Mouse (Mus musculus) G1E (cell line): ENCODE results near the gene Tk1. TPM values are rescaled to one million over a fixed set of nuclear protein-coding genes. Genes with fewer than 3 reads are reported as not detected.
"Not testable (repeated sequence)": the region's sequence is repeated elsewhere in the genome, so short reads cannot be mapped to it uniquely, and the experiment has no call there.

ENCODE experiments used
- ATAC-seq: 2 replicates; pipeline ENCODE4 v1.8.0; 2016; ENCODE audit warnings: mild to moderate bottlenecking; ENCODE audit not compliant: insufficient number of reproducible peaks, poor library complexity, low FRiP score, severe bottlenecking; ENCODE audit errors: extremely low read depth
- DNase-seq: peaks from one replicate; pipeline ENCODE4 v3.0.0; 2012; ENCODE audit warnings: low spot score
- H3K27me3 ChIP-seq: 2 replicates; pipeline ENCODE4 v1.6.1; 2012; ENCODE audit warnings: mild to moderate bottlenecking, low read length, inconsistent platforms; ENCODE audit not compliant: insufficient read depth
- H3K36me3 ChIP-seq: replicated peaks from 2 replicates; pipeline ENCODE3; 2012; ENCODE audit warnings: mild to moderate bottlenecking, inconsistent platforms
- H3K4me1 ChIP-seq: 2 replicates; pipeline ENCODE4 v1.6.1; 2012; ENCODE audit warnings: low read depth, low read length, inconsistent platforms, mixed read lengths; ENCODE audit not compliant: insufficient read depth
- H3K4me3 ChIP-seq: 2 replicates; pipeline ENCODE4 v1.5.1; 2012; ENCODE audit warnings: low read depth, mild to moderate bottlenecking, inconsistent platforms, low read length, moderate library complexity, mixed read lengths
- H3K9me3 ChIP-seq: replicated peaks from 2 replicates; pipeline ENCODE4 v1.6.1; 2012; ENCODE audit warnings: inconsistent platforms
- CTCF ChIP-seq: IDR thresholded peaks from 2 replicates; pipeline ENCODE4 v1.5.1; 2012; ENCODE audit warnings: low read depth, low read length, inconsistent platforms, mixed read lengths
- GATA1 ChIP-seq: IDR thresholded peaks from 2 replicates; pipeline ENCODE4 v1.6.1; 2012; ENCODE audit warnings: borderline replicate concordance, low read length, inconsistent platforms, mixed read lengths
- GATA2 ChIP-seq: IDR thresholded peaks from 2 replicates; pipeline ENCODE4 v1.6.1; 2012; ENCODE audit warnings: low read depth, low read length, inconsistent platforms, borderline replicate concordance
- POLR2AphosphoS5 ChIP-seq: IDR thresholded peaks from 2 replicates; pipeline ENCODE4 v1.6.1; 2012; ENCODE audit warnings: low read depth, low read length, inconsistent platforms; ENCODE audit not compliant: insufficient replicate concordance
- TAL1 ChIP-seq: conservative IDR thresholded peaks from 2 replicates; pipeline ENCODE4 v1.6.1; 2012; ENCODE audit warnings: low read depth, low read length, inconsistent platforms, mixed read lengths
- polyA plus RNA-seq: library from polyadenylated mRNA; stranded (reverse); fragments of >175 nt; gene quantifications from 2 replicates; pipeline ENCODE4 v1.2.3, GENCODE M21; 2012
- total RNA-seq, 2 experiments: library from RNA; stranded (forward) in 1 of 2; stranded (reverse) in 1 of 2; fragments of 200-1000 nt in 1 of 2; fragments of >200 nt in 1 of 2; fragmentation: Nextera tagmentation in 1 of 2; gene quantifications; 2 replicates each; pipeline ENCODE4 v1.2.3; 2014 to 2017

Tk1 gene
- total and polyA plus RNA-seq, 3 experiments: 73.2 to 77.0 (median 75.8) TPM

DNA sequence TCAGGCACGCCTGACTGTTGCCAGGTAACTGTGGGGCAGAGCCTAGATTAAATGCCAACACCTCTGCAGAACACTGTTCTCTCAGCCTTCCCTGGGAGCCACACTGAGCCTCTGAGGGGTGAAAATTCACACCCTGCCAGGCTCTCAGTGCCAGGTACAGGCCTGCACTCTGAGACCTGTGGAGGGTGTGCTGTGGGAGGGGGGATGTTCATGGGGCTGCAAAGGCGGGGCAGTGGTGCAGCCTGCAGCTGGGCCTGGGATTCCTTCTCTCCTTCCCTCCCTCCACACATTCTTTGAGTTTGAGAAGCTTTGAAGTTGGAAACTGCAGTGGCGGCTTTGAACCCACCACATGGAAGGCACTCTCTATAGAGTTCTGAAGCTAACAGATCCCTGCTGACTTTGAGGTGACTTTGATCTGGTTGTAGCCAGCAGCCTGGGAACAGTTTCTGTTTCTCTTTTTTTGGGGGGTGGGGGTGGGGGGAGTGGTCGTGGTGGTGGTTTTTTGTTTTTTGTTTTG lies 31.8 kb downstream of the Tk1 start:
- ATAC-seq (no peak), DNase-seq (no peak)
- H3K27me3 ChIP-seq: no peaks in the 10 kb centered on the region
- peaks cover 26% of the 10 kb centered on the region for H3K36me3 ChIP-seq
- H3K9me3 ChIP-seq: no peaks in the 10 kb centered on the region
- TF ChIP-seq POLR2AphosphoS5: no peak
- TF ChIP-seq GATA2: no peak
- no peak for TF ChIP-seq GATA1
- TF ChIP-seq TAL1: no peak
- TF ChIP-seq CTCF: no peak
- no peak overlapping the region for H3K4me3 ChIP-seq
- H3K4me1 ChIP-seq: peaks cover 78% of the 10 kb centered on the region

DNA sequence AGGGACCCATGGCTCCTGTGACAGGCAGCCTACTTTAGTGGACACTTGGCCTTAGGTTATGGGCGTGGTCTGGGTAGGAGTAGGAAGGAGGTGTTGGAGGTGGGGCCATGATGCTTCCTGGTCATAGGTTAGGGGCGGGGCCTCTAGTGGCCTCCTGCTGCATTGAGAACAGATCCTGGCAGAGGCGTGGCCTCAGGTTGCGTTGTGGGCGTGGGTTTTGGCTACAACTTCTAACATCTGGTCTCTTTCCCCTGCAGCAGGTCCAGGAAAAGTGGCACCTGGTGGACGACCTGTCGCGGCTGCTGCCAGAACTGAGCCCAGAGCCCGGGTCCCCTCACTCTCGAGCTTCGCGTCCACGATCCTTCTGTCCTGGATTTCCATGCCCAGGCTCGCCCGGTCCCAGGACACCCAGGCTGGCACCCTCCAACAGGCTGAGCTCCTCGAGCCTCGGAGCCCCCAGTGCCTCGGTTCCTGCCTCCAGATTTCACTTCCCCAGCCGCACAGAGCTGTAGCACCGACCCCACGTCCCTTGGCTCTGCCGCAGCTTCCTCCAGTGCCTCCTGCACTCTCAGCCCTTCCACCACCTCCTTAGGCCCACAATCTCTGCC lies 33.5 kb downstream of the Tk1 start:
- Histone ChIP-seq H3K4me1 (peaks cover 60% of the 10 kb centered on the region), H3K27me3 (no peaks in the 10 kb centered on the region), H3K36me3 (peaks cover 34% of the 10 kb centered on the region), H3K4me3 (peak overlapping the region; percentile 52; the same call in 1 of the 2 replicates), H3K9me3 (no peaks in the 10 kb centered on the region)
- TF ChIP-seq GATA2: no peak
- TF ChIP-seq GATA1: no peak
- TF ChIP-seq POLR2AphosphoS5: no peak
- no peak for TF ChIP-seq TAL1
- TF ChIP-seq CTCF: no peak
- ATAC-seq: peak; percentile 26; the same call in 1 of the 2 replicates
- DNase-seq: no peak

DNA sequence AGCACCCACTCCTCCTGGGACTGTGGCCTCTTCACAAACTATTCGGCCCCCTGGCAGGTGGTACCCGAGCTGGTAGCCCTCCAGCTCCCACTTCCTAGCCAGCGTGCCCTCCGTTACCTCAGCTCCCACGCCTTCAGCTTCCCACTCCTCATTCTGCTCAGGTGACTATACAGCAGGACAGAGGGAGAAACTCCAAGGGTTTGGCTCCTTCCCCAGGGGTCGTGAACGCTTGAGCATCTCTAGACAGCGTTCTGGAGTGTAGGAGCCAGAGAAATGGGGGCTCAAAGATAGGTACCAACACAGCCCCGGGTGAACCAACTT lies 34.5 kb downstream of the Tk1 start:
- Histone ChIP-seq H3K9me3 (no peaks in the 10 kb centered on the region), H3K27me3 (no peaks in the 10 kb centered on the region), H3K36me3 (peaks cover 44% of the 10 kb centered on the region), H3K4me3 (no peak overlapping the region), H3K4me1 (peaks cover 53% of the 10 kb centered on the region)
- no peak for DNase-seq
- TF ChIP-seq GATA1 (no peak), TAL1 (no peak), GATA2 (no peak), CTCF (no peak), POLR2AphosphoS5 (no peak)
- ATAC-seq: no peak

DNA sequence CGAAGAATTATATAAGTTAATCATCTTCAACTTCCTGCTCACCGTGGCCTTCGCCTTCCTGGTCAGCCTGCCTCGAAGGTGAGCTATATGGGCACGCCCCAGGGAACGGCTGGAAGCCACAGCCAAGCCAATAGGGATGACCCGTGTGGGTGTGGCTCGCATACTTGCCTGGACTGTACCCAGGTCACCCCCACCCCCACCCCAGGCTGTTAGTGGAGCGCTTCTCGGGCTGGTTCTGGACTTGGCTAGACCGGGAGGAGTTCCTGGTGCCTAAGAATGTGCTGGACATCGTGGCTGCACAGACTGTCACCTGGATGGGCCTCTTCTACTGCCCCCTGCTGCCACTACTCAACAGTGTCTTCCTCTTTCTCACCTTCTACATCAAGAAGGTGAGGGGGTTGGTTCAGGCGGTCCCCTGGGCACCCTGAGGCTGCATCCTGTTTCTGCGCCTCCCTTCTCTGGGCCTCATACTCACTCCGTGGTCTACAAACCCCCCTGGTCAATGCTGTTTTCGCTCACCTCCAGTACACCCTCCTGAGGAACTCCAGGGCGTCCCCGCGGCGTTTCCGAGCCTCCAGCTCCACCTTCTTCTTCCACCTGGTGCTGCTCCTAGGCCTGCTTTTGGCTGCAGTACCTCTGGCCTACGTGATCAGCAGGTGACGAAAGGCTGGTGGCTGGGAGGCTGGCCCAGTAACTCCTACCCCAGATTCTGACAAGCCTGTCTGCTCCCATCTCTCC lies 35.0 kb downstream of the Tk1 start:
- H3K4me3 ChIP-seq: peak overlapping the region; percentile 60; the same call in 1 of the 2 replicates
- no peak for DNase-seq

DNA sequence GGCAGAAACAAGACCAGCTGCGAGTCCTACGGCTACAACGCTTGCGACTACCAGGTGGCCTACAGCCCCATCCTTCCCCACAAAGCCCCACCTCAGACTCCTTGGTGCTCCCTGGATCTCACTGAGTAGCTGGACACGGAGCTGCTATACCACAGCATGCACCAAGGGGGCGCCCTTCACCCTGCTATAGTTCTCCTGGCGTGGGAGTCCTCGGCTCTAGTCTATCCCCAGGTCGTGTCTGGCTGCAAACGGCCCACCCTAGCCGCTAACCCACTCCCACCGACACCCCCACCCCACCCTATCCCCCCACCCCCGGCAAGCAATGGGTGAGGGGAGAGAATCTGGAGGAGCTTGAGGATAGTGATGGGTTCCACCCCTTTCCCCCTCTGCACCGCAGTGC lies 35.6 kb downstream of the Tk1 start:
- Histone ChIP-seq H3K4me3 (peak overlapping the region; percentile 60; the same call in 1 of the 2 replicates), H3K4me1 (peaks cover 48% of the 10 kb centered on the region)

More for the DNA sequence above, 35.0 kb downstream of the Tk1 start:
- no peaks in the 10 kb centered on the region for H3K9me3 ChIP-seq
- H3K27me3 ChIP-seq: no peaks in the 10 kb centered on the region
- H3K4me1 ChIP-seq: peaks cover 51% of the 10 kb centered on the region
- no peak for ATAC-seq
- TF ChIP-seq TAL1 (no peak), GATA1 (no peak), POLR2AphosphoS5 (no peak), CTCF (peak; percentile 24; the same call in 1 of the 2 replicates)
- H3K36me3 ChIP-seq: peaks cover 47% of the 10 kb centered on the region

DNA sequence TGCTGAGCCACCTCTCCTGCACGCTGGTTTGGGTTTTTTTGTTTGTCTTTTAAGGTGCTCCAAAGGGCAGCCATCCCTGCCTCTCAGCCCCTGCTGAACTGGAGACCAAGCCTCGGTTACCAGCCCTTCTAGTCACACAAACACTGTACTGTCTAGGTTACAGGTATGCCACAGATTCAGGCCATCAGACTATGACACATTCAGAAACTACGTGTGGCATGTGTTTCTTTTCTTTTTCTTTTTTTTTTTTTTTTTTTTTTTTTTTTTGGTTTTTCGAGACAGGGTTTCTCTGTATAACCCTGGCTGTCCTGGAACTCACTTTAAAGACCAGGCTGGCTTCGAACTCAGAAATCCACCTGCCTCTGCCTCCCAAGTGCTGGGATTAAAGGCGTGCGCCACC lies 37.4 kb downstream of the Tk1 start:
- not testable (repeated sequence) for H3K9me3 ChIP-seq, H3K4me3 ChIP-seq, DNase-seq, H3K27me3 ChIP-seq, ATAC-seq
- Histone ChIP-seq H3K36me3 (peaks cover 70% of the 10 kb centered on the region), H3K4me1 (peaks cover 47% of the 10 kb centered on the region)

More for the DNA sequence above, 35.6 kb downstream of the Tk1 start:
- DNase-seq: peak; percentile 65
- ATAC-seq: no peak
- no peak for TF ChIP-seq POLR2AphosphoS5
- TF ChIP-seq TAL1: no peak
- no peak for TF ChIP-seq GATA1
- TF ChIP-seq GATA2: no peak
- TF ChIP-seq CTCF: peak; percentile 93
- Histone ChIP-seq H3K36me3 (peaks cover 52% of the 10 kb centered on the region), H3K27me3 (no peaks in the 10 kb centered on the region), H3K9me3 (no peaks in the 10 kb centered on the region)

DNA sequence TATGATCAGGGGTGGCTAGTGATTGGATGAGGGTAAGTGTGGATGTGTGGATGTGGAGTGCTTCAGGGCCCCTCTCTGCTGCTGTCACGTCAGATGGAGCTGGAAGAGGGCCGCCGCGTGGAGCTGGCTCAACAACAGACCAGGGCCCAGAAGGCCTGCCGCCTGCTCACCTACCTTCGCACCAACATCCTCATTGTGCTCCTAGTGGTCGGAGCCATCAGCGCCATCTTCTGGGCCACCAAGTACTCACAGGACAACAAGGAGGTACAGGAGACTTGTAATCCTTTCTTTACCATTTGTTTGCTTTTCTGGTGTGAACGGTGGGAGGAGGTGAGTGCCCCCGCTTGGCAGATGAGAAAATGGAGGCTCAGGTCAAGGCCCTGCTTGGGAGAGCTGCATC lies 39.6 kb downstream of the Tk1 start:
- peaks cover 57% of the 10 kb centered on the region for H3K36me3 ChIP-seq
- peaks cover 49% of the 10 kb centered on the region for H3K4me1 ChIP-seq
- H3K27me3 ChIP-seq: no peaks in the 10 kb centered on the region
- DNase-seq: no peak
- ATAC-seq: no peak
- no peak overlapping the region for H3K4me3 ChIP-seq
- TF ChIP-seq POLR2AphosphoS5 (no peak), TAL1 (no peak), CTCF (0 out of 2 replicates have a peak, but pooled peaks have one; percentile 26)
- H3K9me3 ChIP-seq: no peaks in the 10 kb centered on the region
